Mouse (Mus musculus) liver, embryonic 11.5 days (tissue): ENCODE data around the gene Parva. TPM values are rescaled to one million over a fixed set of nuclear protein-coding genes. Genes with fewer than 3 reads are reported as not detected.

ENCODE experiments used
- ATAC-seq: fragments of 200-750 bp; cut with Nextera tagmentation; replicated peaks from 2 replicates; pipeline ENCODE4 v1.8.0; 2017; ENCODE audit warnings: moderate number of reproducible peaks, mild to moderate bottlenecking, moderate TSS enrichment, moderate library complexity; ENCODE audit not compliant: low FRiP score
- DNase-seq: peaks from one replicate; pipeline ENCODE4 v3.0.0-alpha.2; 2017; ENCODE audit warnings: low spot score
- H3K27ac ChIP-seq: fragments of 300-500 bp; sonication (generic); 2 replicates; pipeline ENCODE4 v1.5.1; 2014; ENCODE audit warnings: mild to moderate bottlenecking, low read depth, low read length, control low read depth
- H3K27me3 ChIP-seq: fragments of 300-500 bp; sonication (generic); replicated peaks from 2 replicates; pipeline ENCODE4 v1.6.1; 2014; ENCODE audit warnings: low read length, mixed read lengths; ENCODE audit not compliant: control insufficient read depth, insufficient read depth
- H3K36me3 ChIP-seq: fragments of 300-500 bp; sonication (generic); 2 replicates; pipeline ENCODE4 v1.6.1; 2014; ENCODE audit warnings: mild to moderate bottlenecking, low read length, moderate library complexity, mixed read lengths; ENCODE audit not compliant: control insufficient read depth, insufficient read depth
- H3K4me1 ChIP-seq: fragments of 300-500 bp; sonication (generic); replicated peaks from 2 replicates; pipeline ENCODE4 v1.6.1; 2014; ENCODE audit warnings: low read length, mixed read lengths; ENCODE audit not compliant: control insufficient read depth, insufficient read depth
- H3K4me2 ChIP-seq: fragments of 300-500 bp; sonication (generic); 2 replicates; pipeline ENCODE4 v1.6.1; 2014; ENCODE audit warnings: mild to moderate bottlenecking, control low read depth, moderate library complexity
- H3K4me3 ChIP-seq: fragments of 300-500 bp; sonication (generic); 2 replicates; pipeline ENCODE4 v1.5.1; 2014; ENCODE audit warnings: low read depth, low read length, control low read depth
- H3K9ac ChIP-seq: fragments of 300-500 bp; sonication (generic); 2 replicates; pipeline ENCODE4 v1.6.1; 2014; ENCODE audit warnings: low read depth, low read length, control low read depth
- H3K9me3 ChIP-seq: fragments of 300-500 bp; sonication (generic); 2 replicates; pipeline ENCODE4 v1.6.1; 2016; ENCODE audit warnings: low read length, inconsistent platforms, mixed read lengths; ENCODE audit not compliant: control insufficient read depth
- WGBS: fragments of 180-500 bp; shearing (Covaris S2); extraction: QIAGEN DNeasy Blood & Tissue Kit; methylation state at CpG from one replicate; pipeline ENCODE4 v1.1.7; 2014; 5-methylcytosine and 5-hydroxymethylcytosine counted together
- polyA plus RNA-seq: library from polyadenylated mRNA; unstranded; fragments of >200 nt; fragmentation: Nextera tagmentation; extraction: Ambion mirVana; gene quantifications from 2 replicates; pipeline ENCODE4 v1.2.1, GENCODE M21; 2014

The Parva gene
- polyA plus RNA-seq, 1 experiment from 2014 or later = 24.3 TPM

- no peaks in the 10 kb centered on the region for H3K4me1 ChIP-seq
- no peaks in the 10 kb centered on the region for H3K9me3 ChIP-seq
- no peak overlapping the region for H3K27ac ChIP-seq
- no peak overlapping the region for H3K9ac ChIP-seq
- 72% methylated on average over 6 of the region's 6 CpGs for WGBS
- H3K27me3 ChIP-seq = no peaks in the 10 kb centered on the region
- no peak overlapping the region for H3K4me3 ChIP-seq
- no peak for ATAC-seq
- no peak overlapping the region for H3K4me2 ChIP-seq
- no peak for DNase-seq
- H3K36me3 ChIP-seq = no peaks in the 10 kb centered on the region; the same call in none of the 2 replicates
Observed at GRCm38 (mm10) chr7:112581621-112582020, 154.3 kb downstream of the Parva start.

- DNase-seq (no peak), ATAC-seq (no peak)
- no peak overlapping the region for H3K4me3 ChIP-seq
- no peak overlapping the region for H3K27ac ChIP-seq
- no peak overlapping the region for H3K9ac ChIP-seq
- 73% methylated on average over 6 of the region's 6 CpGs for WGBS
- H3K4me2 ChIP-seq = no peak overlapping the region
- no peaks in the 10 kb centered on the region for H3K27me3 ChIP-seq
- H3K36me3 ChIP-seq = no peaks in the 10 kb centered on the region; the same call in none of the 2 replicates
- no peaks in the 10 kb centered on the region for H3K9me3 ChIP-seq
- H3K4me1 ChIP-seq = no peaks in the 10 kb centered on the region
Observed at GRCm38 (mm10) chr7:112582882-112583405, 155.6 kb downstream of the Parva start.

- DNase-seq = no peak
- Histone ChIP-seq H3K27ac (no peak overlapping the region), H3K27me3 (no peaks in the 10 kb centered on the region), H3K4me1 (no peaks in the 10 kb centered on the region), H3K9me3 (no peaks in the 10 kb centered on the region), H3K4me2 (no peak overlapping the region), H3K36me3 (no peaks in the 10 kb centered on the region; the same call in none of the 2 replicates), H3K4me3 (no peak overlapping the region), H3K9ac (no peak overlapping the region)
- WGBS = 48% methylated on average over 1 of the region's 1 CpGs
- no peak for ATAC-seq
Observed at GRCm38 (mm10) chr7:112587449-112587848, 160.1 kb downstream of the Parva start.

- Histone ChIP-seq H3K4me2 (no peak overlapping the region), H3K36me3 (no peaks in the 10 kb centered on the region; the same call in none of the 2 replicates), H3K4me1 (no peaks in the 10 kb centered on the region), H3K27ac (no peak overlapping the region), H3K9ac (no peak overlapping the region), H3K4me3 (no peak overlapping the region), H3K27me3 (no peaks in the 10 kb centered on the region), H3K9me3 (no peaks in the 10 kb centered on the region)
- ATAC-seq (no peak), DNase-seq (no peak)
- 69% methylated on average over 6 of the region's 6 CpGs for WGBS
Observed at GRCm38 (mm10) chr7:112589530-112589929, 162.2 kb downstream of the Parva start.

- Histone ChIP-seq H3K4me1 (no peaks in the 10 kb centered on the region), H3K9ac (no peak overlapping the region), H3K4me3 (no peak overlapping the region), H3K27ac (no peak overlapping the region), H3K9me3 (no peaks in the 10 kb centered on the region), H3K27me3 (no peaks in the 10 kb centered on the region), H3K4me2 (no peak overlapping the region), H3K36me3 (no peaks in the 10 kb centered on the region)
- ATAC-seq (no peak), DNase-seq (no peak)
- WGBS = 56% methylated on average over 5 of the region's 5 CpGs
Observed at GRCm38 (mm10) chr7:112593586-112593985, 166.3 kb downstream of the Parva start.

GRCm38 (mm10) chr7:112595226-112595850, 168.0 kb downstream of the Parva start:
- Histone ChIP-seq H3K27ac (no peak overlapping the region), H3K4me2 (no peak overlapping the region), H3K9me3 (no peaks in the 10 kb centered on the region), H3K9ac (no peak overlapping the region), H3K27me3 (no peaks in the 10 kb centered on the region), H3K4me1 (no peaks in the 10 kb centered on the region), H3K4me3 (no peak overlapping the region), H3K36me3 (no peaks in the 10 kb centered on the region)
- ATAC-seq (no peak), DNase-seq (no peak)
- 52% methylated on average over 6 of the region's 6 CpGs for WGBS

GRCm38 (mm10) chr7:112599650-112600049, 172.3 kb downstream of the Parva start:
- Histone ChIP-seq H3K27me3 (no peaks in the 10 kb centered on the region), H3K9me3 (no peaks in the 10 kb centered on the region), H3K4me1 (no peaks in the 10 kb centered on the region), H3K9ac (no peak overlapping the region), H3K27ac (no peak overlapping the region), H3K4me2 (no peak overlapping the region), H3K36me3 (no peaks in the 10 kb centered on the region), H3K4me3 (no peak overlapping the region)
- ATAC-seq = no peak
- no peak for DNase-seq
- 25% methylated on average over 2 of the region's 2 CpGs for WGBS

- no peaks in the 10 kb centered on the region for H3K9me3 ChIP-seq
- 59% methylated on average over 3 of the region's 3 CpGs for WGBS
- H3K27me3 ChIP-seq = no peaks in the 10 kb centered on the region
- no peak overlapping the region for H3K4me2 ChIP-seq
- no peak overlapping the region for H3K4me3 ChIP-seq
- H3K27ac ChIP-seq = no peak overlapping the region
- H3K4me1 ChIP-seq = no peaks in the 10 kb centered on the region
- H3K36me3 ChIP-seq = no peaks in the 10 kb centered on the region
- DNase-seq = no peak
- no peak overlapping the region for H3K9ac ChIP-seq
- ATAC-seq = no peak
Observed at GRCm38 (mm10) chr7:112600163-112600562, 172.9 kb downstream of the Parva start.

GRCm38 (mm10) chr7:112602966-112603365, 175.7 kb downstream of the Parva start:
- H3K27me3 ChIP-seq = no peaks in the 10 kb centered on the region
- ATAC-seq (no peak), DNase-seq (no peak)
- no peak overlapping the region for H3K4me3 ChIP-seq
- no peak overlapping the region for H3K4me2 ChIP-seq
- H3K4me1 ChIP-seq = no peaks in the 10 kb centered on the region
- WGBS = 82% methylated on average over 5 of the region's 5 CpGs
- H3K27ac ChIP-seq = no peak overlapping the region
- H3K36me3 ChIP-seq = no peaks in the 10 kb centered on the region
- H3K9ac ChIP-seq = no peak overlapping the region
- H3K9me3 ChIP-seq = no peaks in the 10 kb centered on the region
